Mouse (Mus musculus): ENCODE data around the gene Gm17654.
A peak's percentile ranks its signal among the peaks of the same experiment; 100 is the strongest.
"Not testable (repeated sequence)": the region's sequence is repeated elsewhere in the genome, so short reads cannot be mapped to it uniquely, and the experiment has no call there.

Gene Gm17654

GRCm38 (mm10) chr14:43579046-43579445 is at the start of gene Gm17654:
Gene Gm17654 (minus strand): TSS chr14:43579146.
- not testable (repeated sequence) for DNase-seq (ENCODE audit: low read depth, low spot score)

DNA sequence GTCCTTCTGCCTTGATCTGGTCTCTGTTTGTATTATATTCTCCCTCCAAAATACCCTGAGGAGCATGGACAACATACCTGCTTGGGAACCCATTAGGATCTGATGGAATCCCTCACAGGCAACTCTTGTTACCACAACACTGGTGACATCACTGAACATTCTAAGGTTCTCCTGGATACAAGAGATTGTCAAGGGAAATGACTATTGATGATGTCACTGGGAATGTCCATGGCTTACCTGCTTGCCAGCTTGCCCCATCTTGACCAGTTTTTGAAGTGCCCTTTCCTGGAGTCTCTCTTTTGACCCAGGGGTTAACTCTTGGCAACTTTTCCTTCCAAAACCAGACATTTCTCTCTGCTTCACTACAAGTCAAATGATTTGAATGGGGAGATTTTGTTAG is 29.0 kb upstream of the Gm17654 start, which contains the start of gene Gm10375:
TSS of gene Gm10375 (minus strand) at position 101 of the 400 bp plus-strand sequence.
- DNase-seq (ENCODE audit: low read depth, low spot score): not testable (repeated sequence)

DNA sequence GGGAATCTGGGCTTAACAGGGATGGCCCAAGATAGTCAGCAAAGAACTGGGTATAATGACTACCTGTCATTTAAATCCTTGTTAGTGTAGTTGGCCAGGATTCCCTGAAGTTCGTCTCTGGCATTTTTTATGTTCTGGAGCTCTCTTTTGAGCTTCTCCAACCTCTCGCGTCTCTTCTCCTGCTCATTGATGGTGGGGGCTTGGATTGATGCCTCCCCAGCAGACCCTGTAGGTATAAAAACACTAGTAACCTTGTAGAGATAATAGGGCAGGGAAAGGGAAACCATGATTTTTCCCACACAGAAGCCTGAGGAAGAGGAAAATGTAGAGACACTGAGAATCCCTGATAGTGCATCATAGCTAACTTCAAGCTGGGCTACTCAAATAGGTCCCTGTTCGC is 977 bp downstream of the Gm17654 start:
- DNase-seq (ENCODE audit: low read depth, low spot score): not testable (repeated sequence)

GRCm38 (mm10) chr14:43552271-43552670 is 26.7 kb downstream of the Gm17654 start:
- not testable (repeated sequence) for DNase-seq (ENCODE audit: low read depth, low spot score)

- not testable (repeated sequence) for DNase-seq (ENCODE audit: low read depth, low spot score)
Measured at GRCm38 (mm10) chr14:43546281-43546680, 32.7 kb downstream of the Gm17654 start.

- not testable (repeated sequence) for DNase-seq (ENCODE audit: low read depth, low spot score)
Measured at GRCm38 (mm10) chr14:43543276-43543675, 35.7 kb downstream of the Gm17654 start, which contains the start of gene Gm5799. Gene Gm5799 (plus strand): TSS chr14:43543576.

- not testable (repeated sequence) for DNase-seq (ENCODE audit: low read depth, low spot score)
Measured at GRCm38 (mm10) chr14:43538144-43538543, 40.8 kb downstream of the Gm17654 start.

GRCm38 (mm10) chr14:43532387-43532786 is 46.6 kb downstream of the Gm17654 start:
- DNase-seq (ENCODE audit: low read depth, low spot score): peak; percentile 12

DNA sequence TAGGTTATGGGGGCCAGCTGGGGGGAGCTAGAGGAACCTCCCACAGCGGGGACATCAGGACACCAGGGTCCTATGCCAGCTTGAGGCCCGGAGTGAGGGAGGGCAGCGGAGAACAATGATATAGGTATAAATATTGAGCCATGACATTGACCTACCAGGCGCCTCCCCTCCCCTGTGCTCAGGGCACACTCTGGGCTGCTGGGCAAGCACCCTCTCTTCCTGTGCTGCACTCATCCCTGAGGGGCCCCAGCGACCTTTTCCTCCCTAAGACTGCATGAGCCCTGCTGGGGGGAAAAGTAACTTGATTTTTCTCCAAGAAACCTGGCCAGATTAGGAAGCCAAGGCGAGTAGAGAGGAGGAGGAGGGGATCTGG is 46.9 kb downstream of the Gm17654 start:
- not testable (repeated sequence) for DNase-seq (ENCODE audit: low read depth, low spot score)

DNA sequence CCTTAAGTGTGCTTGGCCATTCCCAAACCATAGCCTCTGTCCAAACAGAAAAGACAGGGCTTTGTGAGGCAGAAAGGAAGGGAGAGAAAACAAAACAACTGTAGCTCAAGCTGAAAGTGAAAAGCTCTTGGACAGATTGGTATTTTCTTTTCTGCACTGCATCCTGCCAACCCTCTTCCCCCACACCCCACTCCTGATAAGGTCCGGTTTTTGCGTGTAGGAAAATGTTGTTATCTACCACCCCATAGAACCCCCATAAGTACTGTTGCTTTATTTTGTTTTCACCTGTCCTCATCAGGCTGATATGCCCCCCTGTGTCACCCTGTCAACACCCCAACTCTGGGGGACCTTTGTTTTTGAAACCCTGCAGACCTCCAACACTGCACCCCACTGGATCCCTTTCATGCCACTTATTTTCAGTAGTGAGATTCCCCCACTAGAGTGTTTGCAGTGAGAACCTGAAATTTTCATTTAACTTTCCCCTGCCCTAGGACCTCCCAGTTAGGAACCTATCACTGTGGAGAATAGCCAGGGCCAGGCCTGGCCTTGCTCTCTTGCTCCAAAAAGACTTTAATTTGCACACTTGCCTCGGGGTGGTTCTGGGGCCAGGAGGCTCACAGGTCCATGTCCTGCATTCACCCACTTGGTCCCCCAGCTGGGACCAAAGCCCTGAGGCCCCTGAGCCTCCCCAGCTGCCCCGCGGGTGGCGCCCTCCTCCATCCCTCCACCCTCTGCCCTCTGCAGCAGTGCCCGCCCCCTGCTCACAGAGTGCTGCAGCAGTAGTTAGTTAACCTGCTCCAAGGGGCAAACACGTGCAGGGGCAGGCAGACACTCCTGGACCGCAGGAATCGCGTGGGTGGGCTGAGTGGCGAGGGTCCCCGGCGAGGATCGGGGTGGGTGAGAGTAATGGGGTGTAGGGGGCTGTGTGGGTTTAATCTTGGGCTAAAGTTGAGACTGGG is 47.6 kb downstream of the Gm17654 start:
- peak; percentile 11 for DNase-seq (ENCODE audit: low read depth, low spot score)
